Mouse (Mus musculus) brain, embryonic 14.5 days (tissue): ENCODE results near the gene Gm28035. TPM values are rescaled to one million over a fixed set of nuclear protein-coding genes. Genes with fewer than 3 reads are reported as not detected.
A peak's percentile ranks its signal among the peaks of the same experiment; 100 is the strongest.

Experiments used
- DNase-seq: peaks from one replicate; pipeline ENCODE4 v3.0.0-alpha.2; 2011; ENCODE audit warnings: low read depth
- CTCF ChIP-seq: fragments of 200-500 bp; IDR thresholded peaks from 2 replicates; pipeline ENCODE4 v1.5.1; 2012; ENCODE audit warnings: inconsistent platforms, mild to moderate bottlenecking, moderate library complexity, borderline replicate concordance; ENCODE audit not compliant: insufficient read depth, insufficient read length; ENCODE audit errors: extremely low read depth
- POLR2A ChIP-seq: fragments of 200-500 bp; IDR thresholded peaks from 2 replicates; pipeline ENCODE4 v1.6.1; 2012; ENCODE audit warnings: mild to moderate bottlenecking, inconsistent platforms, borderline replicate concordance; ENCODE audit not compliant: poor library complexity, insufficient read depth, insufficient read length, severe bottlenecking; ENCODE audit errors: extremely low read depth
- polyA plus RNA-seq: library from polyadenylated mRNA; depleted of rRNA; stranded (reverse); fragments of >200 nt; gene quantifications from 2 replicates; pipeline ENCODE4 v1.2.3, GENCODE M21; 2012

Gene Gm28035
- polyA plus RNA-seq, 1 experiment = 14.8 TPM

GRCm38 (mm10) chr2:30242509-30242908 lies 2.1 kb downstream of the Gm28035 start:
- TF ChIP-seq CTCF (no peak), POLR2A (no peak)
- peak; percentile 44 for DNase-seq

GRCm38 (mm10) chr2:30243391-30243790 lies 3.0 kb downstream of the Gm28035 start:
- TF ChIP-seq CTCF (no peak), POLR2A (no peak)
- DNase-seq = no peak

- no peak for DNase-seq
- TF ChIP-seq POLR2A (no peak), CTCF (no peak)
Observed at GRCm38 (mm10) chr2:30244595-30245178, 4.3 kb downstream of the Gm28035 start.

GRCm38 (mm10) chr2:30247036-30247435 lies 6.7 kb downstream of the Gm28035 start:
- no peak for DNase-seq
- TF ChIP-seq CTCF (no peak), POLR2A (no peak)

GRCm38 (mm10) chr2:30247681-30248080 lies 7.3 kb downstream of the Gm28035 start:
- DNase-seq = no peak
- no peak for TF ChIP-seq CTCF
- no peak for TF ChIP-seq POLR2A

- no peak for DNase-seq
- TF ChIP-seq CTCF = no peak
- no peak for TF ChIP-seq POLR2A
Observed at GRCm38 (mm10) chr2:30249182-30249581, 8.8 kb downstream of the Gm28035 start.

GRCm38 (mm10) chr2:30250166-30251128 lies 10.1 kb downstream of the Gm28035 start:
- no peak for DNase-seq
- TF ChIP-seq POLR2A (no peak), CTCF (no peak)

GRCm38 (mm10) chr2:30251417-30252104 lies 11.2 kb downstream of the Gm28035 start:
- TF ChIP-seq CTCF (no peak), POLR2A (no peak)
- no peak for DNase-seq

GRCm38 (mm10) chr2:30252521-30252920 lies 12.2 kb downstream of the Gm28035 start:
- TF ChIP-seq CTCF = no peak
- no peak for TF ChIP-seq POLR2A
- no peak for DNase-seq

- no peak for TF ChIP-seq CTCF
- no peak for TF ChIP-seq POLR2A
- no peak for DNase-seq
Observed at GRCm38 (mm10) chr2:30253809-30254208, 13.4 kb downstream of the Gm28035 start.
